Mouse (Mus musculus) testis, adult 2 months (tissue): Measurements from ENCODE around the gene Hormad1. TPM values are rescaled to one million over a fixed set of nuclear protein-coding genes. Genes with fewer than 3 reads are reported as not detected.
"Not testable (repeated sequence)": the region's sequence is repeated elsewhere in the genome, so short reads cannot be mapped to it uniquely, and the experiment has no call there.

Experiments
- H3K27ac ChIP-seq: fragments of 200-500 bp; 2 replicates; pipeline ENCODE4 v1.5.1; 2012; ENCODE audit warnings: low read depth, low read length; ENCODE audit not compliant: control insufficient read depth, insufficient read depth
- H3K27me3 ChIP-seq: fragments of 200-500 bp; 2 replicates; pipeline ENCODE4 v1.6.1; 2012; ENCODE audit warnings: mild to moderate bottlenecking, low read length, moderate library complexity; ENCODE audit not compliant: control insufficient read depth, insufficient read depth
- H3K36me3 ChIP-seq: fragments of 200-500 bp; 2 replicates; pipeline ENCODE4 v1.6.1; 2012; ENCODE audit warnings: mild to moderate bottlenecking, low read length; ENCODE audit not compliant: control insufficient read depth, insufficient read depth
- H3K4me1 ChIP-seq: fragments of 200-500 bp; 2 replicates; pipeline ENCODE4 v1.6.1; 2012; ENCODE audit warnings: low read length; ENCODE audit not compliant: control insufficient read depth, insufficient read depth
- H3K4me3 ChIP-seq: fragments of 200-500 bp; 2 replicates; pipeline ENCODE4 v1.5.1; 2012; ENCODE audit warnings: low read depth, mild to moderate bottlenecking, low read length, moderate library complexity, mixed read lengths; ENCODE audit not compliant: control insufficient read depth
- CTCF ChIP-seq: fragments of 200-500 bp; IDR thresholded peaks from 2 replicates; pipeline ENCODE4 v1.5.1; 2012; ENCODE audit warnings: low read depth, mild to moderate bottlenecking, inconsistent platforms, low read length, moderate library complexity; ENCODE audit not compliant: control insufficient read depth, insufficient read depth, insufficient replicate concordance
- POLR2A ChIP-seq: fragments of 200-500 bp; IDR thresholded peaks from 2 replicates; pipeline ENCODE4 v1.6.1; 2012; ENCODE audit warnings: low read depth, mild to moderate bottlenecking, inconsistent platforms, low read length, moderate library complexity; ENCODE audit not compliant: control insufficient read depth
- polyA plus RNA-seq: library from polyadenylated mRNA; depleted of rRNA; stranded (reverse); fragments of >200 nt; gene quantifications from 2 replicates; pipeline ENCODE4 v1.2.3, GENCODE M21; 2012

Hormad1 gene
- polyA plus RNA-seq, 1 experiment, result 29.7 TPM

GRCm38 (mm10) chr3:95534927-95535326 is 24.6 kb upstream of the Hormad1 start:
- TF ChIP-seq CTCF (no peak), POLR2A (no peak)
- Histone ChIP-seq H3K27me3 (no peaks in the 10 kb centered on the region), H3K27ac (no peak overlapping the region), H3K4me3 (no peak overlapping the region), H3K36me3 (no peaks in the 10 kb centered on the region), H3K4me1 (no peaks in the 10 kb centered on the region)

- Histone ChIP-seq H3K27me3 (no peaks in the 10 kb centered on the region), H3K27ac (no peak overlapping the region), H3K4me3 (no peak overlapping the region), H3K4me1 (no peaks in the 10 kb centered on the region), H3K36me3 (no peaks in the 10 kb centered on the region)
- TF ChIP-seq CTCF (no peak), POLR2A (no peak)
Measured at GRCm38 (mm10) chr3:95538936-95539335, 20.5 kb upstream of the Hormad1 start.

DNA sequence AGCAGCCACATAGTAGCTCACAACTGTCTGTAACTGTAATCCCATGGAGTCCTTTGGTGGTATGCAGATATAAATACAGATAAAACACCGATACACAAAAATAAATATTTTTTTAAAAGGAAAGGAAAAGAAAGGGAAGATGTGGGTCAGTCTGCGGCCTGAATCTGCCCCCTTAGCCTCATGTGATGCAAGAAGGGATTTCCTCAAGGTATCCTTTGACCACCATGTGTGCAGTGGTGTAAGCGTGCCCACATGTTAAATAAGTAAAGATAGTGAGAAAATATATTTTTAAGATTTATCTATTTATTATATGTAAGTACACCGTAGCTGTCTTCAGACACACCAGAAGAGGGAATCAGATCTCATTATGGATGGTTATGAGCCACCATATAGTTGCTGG is 19.6 kb upstream of the Hormad1 start:
- Histone ChIP-seq H3K4me3 (no peak overlapping the region), H3K27me3 (no peaks in the 10 kb centered on the region)
- no peak for TF ChIP-seq POLR2A
- no peak for TF ChIP-seq CTCF

GRCm38 (mm10) chr3:95541186-95541585 is 18.3 kb upstream of the Hormad1 start:
- H3K27ac ChIP-seq, H3K36me3 ChIP-seq, H3K4me1 ChIP-seq, H3K27me3 ChIP-seq, H3K4me3 ChIP-seq: not testable (repeated sequence)

More for the DNA sequence above, 19.6 kb upstream of the Hormad1 start:
- Histone ChIP-seq H3K4me1 (no peaks in the 10 kb centered on the region), H3K27ac (no peak overlapping the region), H3K36me3 (no peaks in the 10 kb centered on the region)

- Histone ChIP-seq H3K4me3 (no peak overlapping the region), H3K4me1 (no peaks in the 10 kb centered on the region; the same call in 1 of the 2 replicates), H3K27me3 (no peaks in the 10 kb centered on the region), H3K36me3 (no peaks in the 10 kb centered on the region), H3K27ac (no peak overlapping the region)
- no peak for TF ChIP-seq POLR2A
- TF ChIP-seq CTCF, result no peak
Measured at GRCm38 (mm10) chr3:95542171-95542570, 17.3 kb upstream of the Hormad1 start.

DNA sequence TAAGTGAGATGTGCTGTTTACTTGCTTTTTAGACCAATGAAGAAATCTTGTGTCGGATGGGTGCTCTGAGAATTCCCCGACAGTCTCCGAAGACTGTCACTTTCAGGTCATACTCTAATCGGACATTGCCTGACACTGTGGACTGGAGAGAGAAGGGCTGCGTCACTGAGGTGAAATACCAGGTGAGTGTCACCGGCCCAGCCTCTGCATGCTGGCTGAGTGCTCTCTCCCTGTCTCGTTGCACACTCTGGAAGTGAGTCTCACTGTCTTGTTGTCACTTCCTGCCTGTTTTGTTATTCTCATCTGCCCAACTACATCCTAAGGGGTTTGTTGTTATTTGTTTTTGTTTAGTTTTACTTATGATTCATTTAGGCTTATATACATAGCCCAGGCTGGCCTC is 16.5 kb upstream of the Hormad1 start:
- Histone ChIP-seq H3K4me1 (no peaks in the 10 kb centered on the region; the same call in 1 of the 2 replicates), H3K36me3 (no peaks in the 10 kb centered on the region), H3K4me3 (no peak overlapping the region), H3K27ac (no peak overlapping the region), H3K27me3 (no peaks in the 10 kb centered on the region)
- no peak for TF ChIP-seq POLR2A
- no peak for TF ChIP-seq CTCF

DNA sequence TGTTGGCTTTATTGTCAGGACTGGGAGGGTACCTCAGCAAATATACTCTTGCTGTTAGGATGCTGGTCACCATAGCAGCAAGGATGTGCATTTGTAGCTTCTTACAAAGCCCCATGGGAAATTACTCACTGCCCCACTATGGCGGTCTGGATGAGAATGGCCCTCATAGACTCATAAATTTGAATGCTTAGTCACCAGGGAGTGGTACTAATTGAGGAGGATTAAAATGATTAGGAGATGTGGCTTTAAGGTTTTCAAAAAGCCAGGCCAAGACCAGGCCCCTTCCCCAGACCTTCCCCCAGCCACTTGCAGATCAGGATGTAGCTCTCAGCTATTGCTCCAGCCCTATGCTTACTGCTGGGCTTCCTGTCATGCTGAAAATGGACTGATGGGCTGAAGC is 9.3 kb upstream of the Hormad1 start:
- no peaks in the 10 kb centered on the region for H3K36me3 ChIP-seq
- no peak for TF ChIP-seq POLR2A
- no peak for TF ChIP-seq CTCF
- no peak overlapping the region for H3K27ac ChIP-seq
- H3K4me1 ChIP-seq, result no peaks in the 10 kb centered on the region; the same call in 1 of the 2 replicates
- no peaks in the 10 kb centered on the region for H3K27me3 ChIP-seq
- no peak overlapping the region for H3K4me3 ChIP-seq

GRCm38 (mm10) chr3:95553986-95554385 is 5.5 kb upstream of the Hormad1 start:
- no peaks in the 10 kb centered on the region for H3K36me3 ChIP-seq
- no peak overlapping the region for H3K4me3 ChIP-seq
- TF ChIP-seq POLR2A, result no peak
- TF ChIP-seq CTCF, result no peak
- no peaks in the 10 kb centered on the region for H3K27me3 ChIP-seq
- peaks cover 2% of the 10 kb centered on the region; the same call in 1 of the 2 replicates for H3K4me1 ChIP-seq
- no peak overlapping the region for H3K27ac ChIP-seq
